8 mouse cellular contexts compared by ENCODE assay signal in the genomic region with DNA sequence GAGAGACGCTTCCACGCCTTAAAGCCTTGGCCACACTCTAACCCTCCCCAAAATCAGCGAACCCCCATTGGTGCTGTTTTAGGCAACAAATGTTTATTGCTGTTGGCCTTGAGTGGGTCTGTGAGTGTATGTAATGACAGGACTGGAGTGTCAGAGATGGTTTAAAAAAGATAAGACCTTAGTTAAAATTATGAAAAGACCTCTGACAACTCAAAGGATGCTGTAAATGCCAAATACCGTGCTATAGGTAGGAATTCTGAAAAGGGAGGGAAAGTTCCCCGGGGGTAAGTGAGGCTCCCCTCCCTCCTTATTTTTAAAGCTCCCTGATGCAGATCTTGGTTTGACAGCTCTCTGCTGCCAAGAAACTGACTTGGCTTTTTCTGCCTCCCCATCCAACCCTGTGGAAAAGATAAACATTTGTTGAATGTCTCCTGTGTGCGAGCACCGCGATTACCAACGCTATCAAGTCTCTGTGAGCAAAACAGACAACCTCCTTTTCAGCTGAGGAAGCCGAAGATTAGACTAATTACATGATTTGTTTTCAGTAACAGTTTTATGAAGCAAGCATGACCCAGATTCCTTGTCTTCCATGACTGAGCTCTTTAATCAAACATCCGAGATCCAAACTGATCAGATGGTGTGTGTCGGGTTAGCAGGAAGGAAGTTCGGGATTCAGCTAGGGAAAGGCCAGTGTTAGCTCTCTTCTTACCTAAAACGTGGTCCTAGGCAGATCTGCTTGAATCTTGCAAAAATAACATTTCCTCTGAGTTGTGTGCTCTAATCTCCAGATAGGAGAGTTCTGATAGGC. TPM values are rescaled to one million over a fixed set of nuclear protein-coding genes. Genes with fewer than 3 reads are reported as not detected.
DNase-seq lines count a peak whose midpoint lies in the region; ATAC-seq and TF ChIP-seq lines count a peak whose summit lies in the region.

No protein-coding gene starts in this region.

- peak overlapping the region; percentile 75 for H3K4me2 ChIP-seq in hindbrain, postnatal 0 days (ENCODE audit: low read depth, low read length)
- peak overlapping the region; percentile 68 for H3K4me2 ChIP-seq in midbrain, embryonic 15.5 days

- peak overlapping the region; percentile 89 for H3K9ac ChIP-seq in hindbrain, postnatal 0 days (replicated peaks; ENCODE audit: low read length)
- H3K9ac ChIP-seq in midbrain, embryonic 15.5 days, result peak overlapping the region; percentile 89

- 3% methylated on average over 14 of the region's 14 CpGs for WGBS in hindbrain, postnatal 0 days
- WGBS in midbrain, embryonic 15.5 days, result 4% methylated on average over 14 of the region's 14 CpGs

- peak; percentile 36; the same call in 1 of the 2 replicates for ATAC-seq in hindbrain, postnatal 0 days
- ATAC-seq in midbrain, embryonic 15.5 days (replicated peaks), result peak; percentile 59; the same call in 1 of the 2 replicates

- H3K36me3 ChIP-seq in hindbrain, postnatal 0 days (ENCODE audit: insufficient read depth, low read length), result no peaks in the 10 kb centered on the region
- no peaks in the 10 kb centered on the region for H3K36me3 ChIP-seq in midbrain, embryonic 15.5 days (replicated peaks)

- intact Hi-C loops in left cerebral cortex, postnatal 10 days (cut with DNase I), result no loop called here

- H3K27me3 ChIP-seq in hindbrain, postnatal 0 days (ENCODE audit: insufficient read depth, low read length), result no peaks in the 10 kb centered on the region
- H3K27me3 ChIP-seq in midbrain, embryonic 15.5 days (replicated peaks), result no peaks in the 10 kb centered on the region

- H3K4me1 ChIP-seq in hindbrain, postnatal 0 days (ENCODE audit: insufficient read depth, low read length), result peaks cover 4% of the 10 kb centered on the region; the same call in 1 of the 2 replicates
- peaks cover 20% of the 10 kb centered on the region for H3K4me1 ChIP-seq in midbrain, embryonic 15.5 days

- peak overlapping the region; percentile 71 for H3K4me3 ChIP-seq in layer of hippocampus, adult 2 months
- H3K4me3 ChIP-seq in hindbrain, postnatal 0 days (ENCODE audit: low read length), result peak overlapping the region; percentile 89
- H3K4me3 ChIP-seq in midbrain, embryonic 15.5 days, result peak overlapping the region; percentile 89

- no peaks in the 10 kb centered on the region for H3K9me3 ChIP-seq in hindbrain, postnatal 0 days (ENCODE audit: low read length)
- H3K9me3 ChIP-seq in midbrain, embryonic 15.5 days, result no peaks in the 10 kb centered on the region

- peak in 1 of 2 experiments; percentile 8 for DNase-seq in layer of hippocampus, adult 2 months (ENCODE audit: low spot score in 2 of 2)
- no peak for DNase-seq in layer of hippocampus, adult 9-10 months (ENCODE audit: low spot score)
- DNase-seq in c-Kit-positive CD71-positive TER-119-positive erythroid progenitor cells, embryonic 14.5 days (ENCODE audit: low spot score), result peak; percentile 48
- peak; percentile 40 for DNase-seq in hindbrain, postnatal 0 days (ENCODE audit: low spot score)
- DNase-seq in right cerebral cortex, postnatal 4 days, result no peak
- DNase-seq in left cerebral cortex, postnatal 10 days (ENCODE audit: extremely low spot score in 1 of 2, low spot score in 2 of 2), result no peak
- no peak for DNase-seq in layer of hippocampus, postnatal 25 days (ENCODE audit: extremely low spot score in 1 of 2, low spot score in 1 of 2)

- no peak for TF ChIP-seq CTCF in layer of hippocampus, adult 2 months (conservative IDR thresholded peaks at IDR 0.05)
- no peak for TF ChIP-seq CTCF in hindbrain, postnatal 0 days (IDR thresholded peaks at IDR 0.05; ENCODE audit: low read depth)

- H3K27ac ChIP-seq in layer of hippocampus, adult 2 months, result peak overlapping the region; percentile 74; the same call in 1 of the 2 replicates
- peak overlapping the region; percentile 85 for H3K27ac ChIP-seq in hindbrain, postnatal 0 days
- H3K27ac ChIP-seq in midbrain, embryonic 15.5 days, result peak overlapping the region; percentile 91

RNA-seq across cellular contexts. Expression of gene Rufy3, which starts 1.4 kb away (rescaled TPM):
- total RNA-seq in layer of hippocampus, adult 2 months (2021), result 100 to 1,000 TPM; 169 TPM
- total RNA-seq in hindbrain, postnatal 0 days (2014; rRNA removed), result 169 and 191 TPM in 2 replicates
- polyA plus RNA-seq in hindbrain, postnatal 0 days (2015; fragmentation: Nextera tagmentation; extraction: Ambion mirVana), result 197 and 210 TPM in 2 replicates
- 309 and 321 TPM in 2 replicates for polyA plus RNA-seq in midbrain, embryonic 15.5 days (2015; fragmentation: Nextera tagmentation; extraction: Ambion mirVana)
- total RNA-seq in left cerebral cortex, postnatal 10 days (2021), result 100 to 1,000 TPM; 217 to 229 TPM
- 100 to 1,000 TPM; 158 to 162 TPM for total RNA-seq in layer of hippocampus, postnatal 25 days (2021)

RNA-seq across cellular contexts. Expression of gene Utp3, which starts 12.0 kb away (rescaled TPM):
- 10 to 100 TPM; 29.2 to 30.3 TPM for total RNA-seq in layer of hippocampus, adult 2 months (2021)
- total RNA-seq in hindbrain, postnatal 0 days (2014; rRNA removed), result 8.5 and 11.3 TPM in 2 replicates
- polyA plus RNA-seq in hindbrain, postnatal 0 days (2015; fragmentation: Nextera tagmentation; extraction: Ambion mirVana), result 51.8 and 55.5 TPM in 2 replicates
- polyA plus RNA-seq in midbrain, embryonic 15.5 days (2015; fragmentation: Nextera tagmentation; extraction: Ambion mirVana), result 45.1 and 46.9 TPM in 2 replicates
- total RNA-seq in left cerebral cortex, postnatal 10 days (2021), result 10 to 100 TPM; 24.6 to 28.0 TPM
- total RNA-seq in layer of hippocampus, postnatal 25 days (2021), result 10 to 100 TPM; 24.8 to 26.3 TPM

RNA-seq across cellular contexts. Expression of gene Jchain, which starts 38.5 kb away (rescaled TPM):
- under 1 TPM; 0.31 to 0.42 TPM for total RNA-seq in layer of hippocampus, adult 2 months (2021)
- 0.36 and 0.99 TPM in 2 replicates for total RNA-seq in hindbrain, postnatal 0 days (2014; rRNA removed)
- polyA plus RNA-seq in hindbrain, postnatal 0 days (2015; fragmentation: Nextera tagmentation; extraction: Ambion mirVana), result 0.29 and 0.45 TPM in 2 replicates
- polyA plus RNA-seq in midbrain, embryonic 15.5 days (2015; fragmentation: Nextera tagmentation; extraction: Ambion mirVana), result 0.11 and 0.31 TPM in 2 replicates
- total RNA-seq in left cerebral cortex, postnatal 10 days (2021), result under 1 TPM; 0.39 to 0.49 TPM
- under 1 TPM in 1 of 2 experiments, not detected in 1; 0.26 TPM for total RNA-seq in layer of hippocampus, postnatal 25 days (2021)

Comparison
In these comparisons a context has a peak if more than half of its experiments do, and no peak if none do; other contexts are left out.
1. DNase-seq: peak in c-Kit-positive CD71-positive TER-119-positive erythroid progenitor cells, embryonic 14.5 days (single experiment) and hindbrain, postnatal 0 days (single experiment); none in layer of hippocampus, adult 9-10 months (single experiment), right cerebral cortex, postnatal 4 days (single experiment), left cerebral cortex, postnatal 10 days (0 of 2) and layer of hippocampus, postnatal 25 days (0 of 2).
2. Peak in every context shown above with its lines, with median percentiles within 50 percentile points of each other: H3K27ac ChIP-seq and H3K4me3 ChIP-seq.